Mouse (Mus musculus): ENCODE data around the gene Pfdn4. TPM values are rescaled to one million over a fixed set of nuclear protein-coding genes. Genes with fewer than 3 reads are reported as not detected.

Gene Pfdn4
- total and polyA plus RNA-seq, 3 experiments = 60.5 to 70.9 TPM; not detected in 1

DNA sequence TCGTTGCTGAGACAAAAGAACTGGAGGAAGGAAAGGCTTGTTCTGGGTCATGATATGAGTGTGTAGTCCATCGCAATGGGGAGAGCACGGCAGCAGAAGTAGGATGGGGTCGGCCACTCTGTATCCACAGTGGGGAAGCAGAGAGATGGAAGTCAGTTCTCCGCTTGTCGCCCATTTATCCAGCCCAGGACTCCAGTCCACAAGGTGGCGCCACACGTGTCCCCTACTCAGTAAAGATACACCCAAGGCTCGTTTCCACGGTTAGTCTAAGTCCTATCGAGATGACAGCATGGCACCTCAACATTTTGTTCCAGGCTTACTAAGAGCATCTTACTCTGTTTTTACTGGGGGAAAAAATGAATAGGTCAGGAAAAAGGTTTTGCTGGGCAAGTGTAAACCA, 20.0 kb upstream of the Pfdn4 start:
- Histone ChIP-seq H3K4me1 (ENCODE audit: control insufficient read depth in 1 of 2, insufficient read depth in 2 of 2, low read length in 2 of 2) (no peaks in the 10 kb centered on the region), H3K79me2 (ENCODE audit: control insufficient read depth, insufficient read depth, low read length, poor library complexity) (no peaks in the 10 kb centered on the region), H3K4me3 (ENCODE audit: control insufficient read depth in 1 of 2, insufficient read depth in 1 of 2, low read depth in 2 of 2, low read length in 2 of 2) (no peak overlapping the region), H3K27me3 (ENCODE audit: control insufficient read depth in 1 of 2, insufficient read depth in 2 of 2, low read length in 2 of 2) (no peaks in the 10 kb centered on the region), H3K27ac (ENCODE audit: control insufficient read depth, low read depth, low read length) (no peak overlapping the region), H3K9ac (ENCODE audit: control insufficient read depth, low read depth, low read length, poor library complexity, severe bottlenecking) (no peak overlapping the region), H3K36me3 (ENCODE audit: control insufficient read depth in 1 of 2, insufficient read depth in 2 of 2, low read length in 2 of 2) (no peaks in the 10 kb centered on the region), H3K9me3 (replicated peaks; ENCODE audit: insufficient read depth, low read length) (no peaks in the 10 kb centered on the region)
- DNase-seq (ENCODE audit: low read depth, low spot score) = no peak
- TF ChIP-seq NELFE (IDR thresholded peaks at IDR 0.05; ENCODE audit: low read depth, low read length) = no peak
- no peak for TF ChIP-seq KAT2A (conservative IDR thresholded peaks at IDR 0.05; ENCODE audit: low read depth, low read length)
- peak; percentile 20; the same call in 1 of the 2 replicates for TF ChIP-seq SMC3 (IDR thresholded peaks at IDR 0.05; ENCODE audit: low read depth, low read length)
- TF ChIP-seq CTCF (IDR thresholded peaks at IDR 0.05 in 2 of 3, conservative IDR thresholded peaks at IDR 0.05 in 1 of 3; ENCODE audit: control insufficient read depth in 1 of 3, insufficient read depth in 1 of 3, low read depth in 2 of 3, low read length in 3 of 3, poor library complexity in 1 of 3, severe bottlenecking in 1 of 3) = peak in 2 of 3 experiments; percentile 10 to 34; a peak in 2 of 6 replicates

DNA sequence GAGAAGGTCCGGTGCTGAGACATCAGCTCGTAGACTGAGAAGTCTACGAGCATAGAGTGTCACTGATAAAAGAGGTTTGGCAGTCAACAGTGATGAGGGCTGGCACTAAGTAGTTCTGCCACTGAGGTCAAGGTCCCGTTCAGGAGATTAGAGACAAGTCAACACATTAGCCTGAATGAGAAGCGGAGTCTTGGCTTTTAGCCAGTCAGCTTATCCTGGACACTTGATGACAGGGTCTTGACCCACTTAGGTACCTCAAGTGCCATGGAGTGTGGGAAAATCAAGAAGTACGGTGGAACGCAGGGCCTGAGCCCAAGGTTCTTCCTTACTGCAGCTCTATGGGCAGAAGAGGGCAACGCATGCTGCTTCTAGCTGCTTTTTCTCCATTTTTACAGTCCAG, 19.6 kb upstream of the Pfdn4 start:
- H3K36me3 ChIP-seq (ENCODE audit: control insufficient read depth in 1 of 2, insufficient read depth in 2 of 2, low read length in 2 of 2) = no peaks in the 10 kb centered on the region
- H3K9ac ChIP-seq (ENCODE audit: control insufficient read depth, low read depth, low read length, poor library complexity, severe bottlenecking) = no peak overlapping the region
- no peaks in the 10 kb centered on the region for H3K4me1 ChIP-seq (ENCODE audit: control insufficient read depth in 1 of 2, insufficient read depth in 2 of 2, low read length in 2 of 2)
- no peak overlapping the region for H3K4me3 ChIP-seq (ENCODE audit: control insufficient read depth in 1 of 2, insufficient read depth in 1 of 2, low read depth in 2 of 2, low read length in 2 of 2)
- no peak for DNase-seq (ENCODE audit: low read depth, low spot score)
- no peak for TF ChIP-seq ZMIZ1 (IDR thresholded peaks at IDR 0.05; ENCODE audit: low read depth, low read length)
- no peak for TF ChIP-seq CHD1 (IDR thresholded peaks at IDR 0.05; ENCODE audit: low read depth, low read length)
- TF ChIP-seq MAZ (IDR thresholded peaks at IDR 0.05; ENCODE audit: low read depth, low read length) = no peak
- TF ChIP-seq EP300 (IDR thresholded peaks at IDR 0.05; ENCODE audit: low read depth in 1 of 2, low read length in 2 of 2) = no peak
- TF ChIP-seq ZKSCAN1 (IDR thresholded peaks at IDR 0.05; ENCODE audit: low read depth, low read length) = no peak
- no peak for TF ChIP-seq SIN3A (IDR thresholded peaks at IDR 0.05; ENCODE audit: low read length)
- TF ChIP-seq CHD2 (IDR thresholded peaks at IDR 0.05; ENCODE audit: low read length) = no peak
- no peak for TF ChIP-seq CTCF (IDR thresholded peaks at IDR 0.05 in 2 of 3, conservative IDR thresholded peaks at IDR 0.05 in 1 of 3; ENCODE audit: control insufficient read depth in 1 of 3, insufficient read depth in 1 of 3, low read depth in 2 of 3, low read length in 3 of 3, poor library complexity in 1 of 3, severe bottlenecking in 1 of 3)
- no peak for TF ChIP-seq POLR2AphosphoS5 (IDR thresholded peaks at IDR 0.05; ENCODE audit: borderline replicate concordance, low read depth, low read length)
- TF ChIP-seq TAL1 (IDR thresholded peaks at IDR 0.05; ENCODE audit: low read length) = no peak
- no peak for TF ChIP-seq RAD21 (IDR thresholded peaks at IDR 0.05; ENCODE audit: low read depth, low read length)
- TF ChIP-seq JUND (IDR thresholded peaks at IDR 0.05; ENCODE audit: low read depth, low read length) = no peak
- no peak for TF ChIP-seq MXI1 (IDR thresholded peaks at IDR 0.05; ENCODE audit: low read depth, low read length)
- TF ChIP-seq USF1 (IDR thresholded peaks at IDR 0.05; ENCODE audit: low read depth, low read length) = no peak
- no peak for TF ChIP-seq MAX (IDR thresholded peaks at IDR 0.05; ENCODE audit: low read length)
- no peak overlapping the region for H3K27ac ChIP-seq (ENCODE audit: control insufficient read depth, low read depth, low read length)
- no peaks in the 10 kb centered on the region for H3K79me2 ChIP-seq (ENCODE audit: control insufficient read depth, insufficient read depth, low read length, poor library complexity)
- no peaks in the 10 kb centered on the region for H3K27me3 ChIP-seq (ENCODE audit: control insufficient read depth in 1 of 2, insufficient read depth in 2 of 2, low read length in 2 of 2)
- H3K9me3 ChIP-seq (replicated peaks; ENCODE audit: insufficient read depth, low read length) = no peaks in the 10 kb centered on the region

Measured in MEL (cell line).